Mouse (Mus musculus): Measurements from ENCODE around the gene Gtf2f2.

GRCm38 (mm10) chr14:75876320-75877043 lies 134.2 kb downstream of the Gtf2f2 start:
- TF ChIP-seq EP300 (IDR thresholded peaks at IDR 0.05; ENCODE audit: low read depth) (no peak), CTCF (IDR thresholded peaks at IDR 0.05; ENCODE audit: low read depth) (peak; percentile 90)

All from liver, postnatal 0 days (tissue).